Mouse (Mus musculus): Measurements from ENCODE around the gene Prlhr.

Gene Prlhr

GRCm38 (mm10) chr19:60468254-60468762 lies at the start of gene Prlhr:
Prlhr (minus strand) TSS chr19:60468304.
- DNase-seq (ENCODE audit: low read depth): no peak

GRCm38 (mm10) chr19:60515064-60515463 lies 47.0 kb upstream of the Prlhr start:
- DNase-seq (ENCODE audit: low read depth): no peak

- DNase-seq (ENCODE audit: low read depth): no peak
Measured at GRCm38 (mm10) chr19:60513431-60513830, 45.3 kb upstream of the Prlhr start.

GRCm38 (mm10) chr19:60500209-60500608 lies 32.1 kb upstream of the Prlhr start:
- no peak for DNase-seq (ENCODE audit: low read depth)

GRCm38 (mm10) chr19:60497171-60497570 lies 29.1 kb upstream of the Prlhr start:
- no peak for DNase-seq (ENCODE audit: low read depth)

- no peak for DNase-seq (ENCODE audit: low read depth)
Measured at GRCm38 (mm10) chr19:60495772-60496171, 27.7 kb upstream of the Prlhr start.

GRCm38 (mm10) chr19:60489566-60489965 lies 21.5 kb upstream of the Prlhr start:
- DNase-seq (ENCODE audit: low read depth): no peak

- DNase-seq (ENCODE audit: low read depth): no peak
Measured at GRCm38 (mm10) chr19:60485261-60485660, 17.2 kb upstream of the Prlhr start.

- DNase-seq (ENCODE audit: low read depth): no peak
Measured at GRCm38 (mm10) chr19:60478859-60479258, 10.8 kb upstream of the Prlhr start.

GRCm38 (mm10) chr19:60477788-60478187 lies 9.7 kb upstream of the Prlhr start:
- no peak for DNase-seq (ENCODE audit: low read depth)

GRCm38 (mm10) chr19:60468846-60469245 lies 742 bp upstream of the Prlhr start:
- peak; percentile 13 for DNase-seq (ENCODE audit: low read depth)

- DNase-seq (ENCODE audit: low read depth): no peak
Measured at GRCm38 (mm10) chr19:60467588-60468007, 506 bp downstream of the Prlhr start.

- DNase-seq (ENCODE audit: low read depth): peak; percentile 19
Measured at GRCm38 (mm10) chr19:60466953-60467570, 1.0 kb downstream of the Prlhr start.

- no peak for DNase-seq (ENCODE audit: low read depth)
Measured at GRCm38 (mm10) chr19:60465726-60466125, 2.4 kb downstream of the Prlhr start.

GRCm38 (mm10) chr19:60463896-60464295 lies 4.2 kb downstream of the Prlhr start:
- DNase-seq (ENCODE audit: low read depth): no peak

- no peak for DNase-seq (ENCODE audit: low read depth)
Measured at GRCm38 (mm10) chr19:60463440-60463839, 4.7 kb downstream of the Prlhr start.

GRCm38 (mm10) chr19:60461476-60461875 lies 6.6 kb downstream of the Prlhr start:
- no peak for DNase-seq (ENCODE audit: low read depth)

- DNase-seq (ENCODE audit: low read depth): no peak
Measured at GRCm38 (mm10) chr19:60459680-60460079, 8.4 kb downstream of the Prlhr start.

- no peak for DNase-seq (ENCODE audit: low read depth)
Measured at GRCm38 (mm10) chr19:60459071-60459470, 9.0 kb downstream of the Prlhr start.

- no peak for DNase-seq (ENCODE audit: low read depth)
Measured at GRCm38 (mm10) chr19:60455791-60456190, 12.3 kb downstream of the Prlhr start.

- DNase-seq (ENCODE audit: low read depth): no peak
Measured at GRCm38 (mm10) chr19:60440531-60440930, 27.6 kb downstream of the Prlhr start.

- no peak for DNase-seq (ENCODE audit: low read depth)
Measured at GRCm38 (mm10) chr19:60440083-60440482, 28.0 kb downstream of the Prlhr start.

- DNase-seq (ENCODE audit: low read depth): peak; percentile 3
Measured at GRCm38 (mm10) chr19:60437566-60438241, 30.4 kb downstream of the Prlhr start.

All from c-Kit-positive CD71-positive TER-119-negative erythroid progenitor cells, embryonic 14.5 days (primary cell).